Mouse (Mus musculus): ENCODE data around the gene Cldn10.
A peak's percentile ranks its signal among the peaks of the same experiment; 100 is the strongest.
"Not testable (repeated sequence)": the region's sequence is repeated elsewhere in the genome, so short reads cannot be mapped to it uniquely, and the experiment has no call there.

Gene Cldn10

GRCm38 (mm10) chr14:118787621-118788020 lies at the start of gene Cldn10:
Gene Cldn10, plus strand, starts transcription at chr14:118787908.
- no peak for DNase-seq (ENCODE audit: low spot score)

GRCm38 (mm10) chr14:118741780-118742179 lies 45.9 kb upstream of the Cldn10 start:
- no peak for DNase-seq (ENCODE audit: low spot score)

DNA sequence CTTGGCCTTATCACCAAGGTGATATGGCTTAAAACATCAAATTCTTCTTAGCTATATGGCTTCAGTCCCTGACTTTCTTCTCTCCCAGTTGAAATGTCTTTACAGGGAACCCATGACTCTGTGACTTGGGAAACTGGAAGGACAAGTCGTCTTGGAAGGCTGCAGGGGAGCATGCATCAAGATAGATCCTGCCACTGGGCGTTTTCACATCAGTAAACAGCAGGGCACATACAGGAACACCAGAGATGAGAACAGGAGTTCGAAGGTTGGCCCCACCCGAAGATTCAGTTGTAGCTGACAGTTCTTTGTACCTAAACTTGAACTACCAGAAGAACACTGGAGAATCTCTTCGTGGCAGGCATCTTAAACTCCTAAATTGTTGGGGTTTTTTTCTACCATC lies 44.8 kb upstream of the Cldn10 start:
- no peak for DNase-seq (ENCODE audit: low spot score)

DNA sequence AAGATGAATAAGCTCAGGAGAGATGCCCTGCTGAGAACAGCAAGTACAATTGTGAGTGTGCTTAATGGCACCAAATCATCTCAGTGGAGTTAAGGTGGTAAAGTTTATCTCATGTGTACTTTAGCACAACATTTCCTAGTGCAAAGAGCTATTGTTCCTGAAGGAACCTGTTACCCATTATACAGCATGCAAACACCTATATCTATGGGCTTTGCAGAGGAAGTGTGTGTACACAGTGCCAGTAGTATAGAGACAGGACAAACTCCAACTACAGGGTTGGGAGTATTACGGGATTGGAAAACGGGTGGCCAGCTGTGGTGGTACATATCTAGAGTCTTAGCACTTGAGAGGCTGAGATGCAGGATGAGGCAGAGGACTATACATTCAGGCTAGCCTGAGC lies 38.6 kb upstream of the Cldn10 start:
- no peak for DNase-seq (ENCODE audit: low spot score)

DNA sequence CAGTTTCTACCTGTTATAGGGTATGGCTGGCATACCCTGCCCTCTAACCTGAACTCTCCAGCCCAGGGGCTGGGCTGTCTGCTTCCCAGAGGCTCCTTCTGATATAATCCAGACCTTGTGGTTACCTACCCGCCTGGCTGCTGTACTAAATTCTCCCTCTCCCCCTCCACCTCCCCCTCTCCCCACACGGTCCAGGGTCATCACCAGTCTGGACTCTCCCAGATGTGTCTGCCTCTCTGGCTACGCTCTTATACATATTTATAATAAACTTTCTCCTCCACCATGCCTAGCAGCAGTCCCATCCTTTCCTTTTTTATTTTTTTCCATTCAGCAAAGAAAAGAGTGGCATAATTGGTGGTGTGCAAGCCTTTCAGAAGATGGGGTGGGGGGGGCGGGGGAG lies 38.0 kb upstream of the Cldn10 start:
- DNase-seq (ENCODE audit: low spot score) = no peak

DNA sequence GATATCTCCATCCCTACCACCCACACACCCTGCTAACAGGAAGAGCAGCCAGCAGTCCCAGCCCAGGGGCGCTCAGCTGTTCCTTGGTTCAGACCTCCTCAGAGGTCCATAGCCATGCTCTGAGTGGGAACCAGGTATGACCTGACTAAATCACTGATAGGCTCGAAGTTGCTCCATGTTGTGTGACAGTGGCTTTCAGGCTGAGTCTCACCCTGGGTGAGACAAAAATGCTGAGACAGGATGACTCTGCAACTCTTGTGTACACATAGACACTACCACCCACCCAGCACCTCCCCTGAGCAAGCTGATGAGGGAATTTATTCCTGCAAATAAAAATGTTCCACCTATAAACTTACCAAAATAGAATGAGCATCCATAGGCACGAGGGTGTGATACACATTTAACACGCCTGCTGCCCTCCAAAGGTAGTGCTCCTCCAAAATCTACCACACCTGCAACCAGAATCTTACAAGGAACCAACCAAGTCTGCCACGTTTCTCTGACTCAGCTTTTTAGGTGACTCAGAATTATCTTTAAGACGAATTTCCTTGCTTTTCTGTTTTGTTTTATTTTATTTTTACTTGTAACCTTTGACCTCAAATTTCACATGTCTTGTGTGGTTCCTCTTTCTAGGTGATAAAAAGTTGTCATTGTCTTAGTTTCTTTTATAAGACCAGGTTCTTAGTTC lies 37.1 kb upstream of the Cldn10 start:
- DNase-seq (ENCODE audit: low spot score) = no peak

DNA sequence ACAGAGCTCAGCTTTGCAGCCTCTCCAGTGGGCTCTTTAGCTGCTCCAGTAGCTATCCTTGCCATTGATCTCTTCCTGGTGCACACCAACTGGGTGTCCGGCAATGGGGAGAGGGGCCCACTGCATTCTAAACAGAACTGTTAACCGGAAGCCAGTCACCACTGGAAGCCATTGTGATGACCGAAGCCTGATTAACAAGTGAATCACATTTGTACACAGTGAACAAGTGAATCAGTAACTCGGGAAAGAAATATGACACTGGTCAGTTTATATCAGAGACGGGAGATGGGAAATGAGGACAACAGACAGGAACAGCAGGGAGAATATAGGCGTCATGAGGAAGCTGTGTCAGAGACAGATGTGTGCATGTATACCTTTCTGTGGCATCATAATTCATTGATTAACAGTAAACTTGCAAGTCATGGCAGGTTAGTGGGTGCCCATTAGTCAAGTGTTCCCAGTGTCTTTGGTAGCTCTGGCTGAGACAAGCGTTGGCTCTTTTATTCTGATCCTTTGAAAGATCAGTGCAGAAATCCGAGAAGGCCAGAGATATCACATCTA lies 36.4 kb upstream of the Cldn10 start:
- no peak for DNase-seq (ENCODE audit: low spot score)

GRCm38 (mm10) chr14:118756015-118756414 lies 31.7 kb upstream of the Cldn10 start:
- no peak for DNase-seq (ENCODE audit: low spot score)

- no peak for DNase-seq (ENCODE audit: low spot score)
These were observed 31.1 kb upstream of the Cldn10 start for GRCm38 (mm10) chr14:118756566-118756965.

GRCm38 (mm10) chr14:118763362-118763761 lies 24.3 kb upstream of the Cldn10 start:
- DNase-seq (ENCODE audit: low spot score) = not testable (repeated sequence)

- no peak for DNase-seq (ENCODE audit: low spot score)
These were observed 23.7 kb upstream of the Cldn10 start for GRCm38 (mm10) chr14:118763917-118764495.

GRCm38 (mm10) chr14:118765306-118765705 lies 22.4 kb upstream of the Cldn10 start:
- no peak for DNase-seq (ENCODE audit: low spot score)

GRCm38 (mm10) chr14:118765951-118766350 lies 21.8 kb upstream of the Cldn10 start:
- DNase-seq (ENCODE audit: low spot score) = no peak

- DNase-seq (ENCODE audit: low spot score) = no peak
These were observed 21.3 kb upstream of the Cldn10 start for GRCm38 (mm10) chr14:118766368-118766767.

DNA sequence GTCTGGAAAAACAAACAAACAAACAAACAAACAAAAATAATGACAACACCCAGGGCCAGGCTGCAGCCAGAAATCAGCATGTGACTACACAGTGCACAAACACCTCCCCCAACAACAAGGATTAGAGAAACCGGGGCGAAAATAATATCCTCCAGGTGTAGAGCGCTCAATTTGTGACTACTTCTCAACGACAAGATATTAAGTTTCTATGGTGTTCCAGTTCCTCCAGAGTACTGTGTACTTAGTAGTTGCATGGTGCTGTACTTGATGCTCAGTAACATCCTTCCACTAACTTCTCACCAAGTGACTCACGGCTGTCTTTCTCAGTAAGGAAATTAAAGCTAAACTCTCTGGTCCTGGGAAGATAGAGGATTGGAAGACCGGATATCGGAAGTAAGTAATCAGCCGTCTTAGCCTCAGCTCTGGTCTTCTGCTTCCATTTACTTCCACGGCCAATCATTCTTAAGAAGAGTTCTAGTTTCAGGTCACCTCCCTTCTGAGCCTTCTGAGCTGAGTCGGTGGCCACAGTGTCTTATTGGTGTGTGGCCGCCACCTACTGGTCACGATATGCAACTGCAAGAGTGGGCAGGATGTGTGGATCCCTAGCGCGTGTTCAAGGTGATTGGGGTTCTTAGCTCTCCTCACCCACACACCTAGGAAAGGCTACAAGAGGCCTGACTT lies 19.9 kb upstream of the Cldn10 start:
- peak; percentile 81 for DNase-seq (ENCODE audit: low spot score)

DNA sequence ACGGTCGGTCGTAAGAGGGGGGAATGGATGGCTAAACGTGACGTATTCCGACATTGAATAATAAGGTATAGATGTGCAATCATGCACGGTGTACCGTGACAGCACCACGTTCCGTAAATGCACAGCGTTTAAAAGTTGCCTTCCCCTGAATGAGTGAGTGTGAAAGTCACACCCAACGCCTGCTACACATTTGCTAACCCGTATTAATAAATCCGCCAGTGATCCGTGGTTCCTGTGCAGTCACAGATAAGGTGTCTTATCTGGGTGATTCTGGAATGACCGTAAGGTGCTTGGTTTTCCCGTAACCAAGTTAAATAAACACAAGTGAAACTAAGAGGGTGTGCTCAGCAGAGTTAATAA lies 19.4 kb upstream of the Cldn10 start:
- no peak for DNase-seq (ENCODE audit: low spot score)

DNA sequence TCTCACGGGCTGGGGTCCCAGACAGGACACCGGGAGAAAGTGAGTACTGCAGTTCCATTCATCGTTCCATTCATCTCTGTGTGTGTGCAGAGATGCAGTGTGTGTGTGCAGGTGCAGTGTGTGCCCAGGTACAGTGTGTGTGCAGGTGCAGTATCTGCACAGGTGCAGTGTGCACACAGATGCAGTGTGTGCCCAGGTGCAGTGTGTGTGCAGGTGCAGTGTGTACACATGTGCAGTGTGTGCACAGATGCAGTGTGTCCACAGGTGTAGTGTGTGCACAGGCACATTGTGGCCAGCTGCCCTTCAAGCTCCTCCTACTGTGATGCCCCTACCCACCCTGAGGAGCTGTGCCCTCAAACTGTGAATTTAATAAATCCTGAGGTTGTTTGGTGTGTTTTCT lies 14.0 kb upstream of the Cldn10 start:
- DNase-seq (ENCODE audit: low spot score) = no peak

DNA sequence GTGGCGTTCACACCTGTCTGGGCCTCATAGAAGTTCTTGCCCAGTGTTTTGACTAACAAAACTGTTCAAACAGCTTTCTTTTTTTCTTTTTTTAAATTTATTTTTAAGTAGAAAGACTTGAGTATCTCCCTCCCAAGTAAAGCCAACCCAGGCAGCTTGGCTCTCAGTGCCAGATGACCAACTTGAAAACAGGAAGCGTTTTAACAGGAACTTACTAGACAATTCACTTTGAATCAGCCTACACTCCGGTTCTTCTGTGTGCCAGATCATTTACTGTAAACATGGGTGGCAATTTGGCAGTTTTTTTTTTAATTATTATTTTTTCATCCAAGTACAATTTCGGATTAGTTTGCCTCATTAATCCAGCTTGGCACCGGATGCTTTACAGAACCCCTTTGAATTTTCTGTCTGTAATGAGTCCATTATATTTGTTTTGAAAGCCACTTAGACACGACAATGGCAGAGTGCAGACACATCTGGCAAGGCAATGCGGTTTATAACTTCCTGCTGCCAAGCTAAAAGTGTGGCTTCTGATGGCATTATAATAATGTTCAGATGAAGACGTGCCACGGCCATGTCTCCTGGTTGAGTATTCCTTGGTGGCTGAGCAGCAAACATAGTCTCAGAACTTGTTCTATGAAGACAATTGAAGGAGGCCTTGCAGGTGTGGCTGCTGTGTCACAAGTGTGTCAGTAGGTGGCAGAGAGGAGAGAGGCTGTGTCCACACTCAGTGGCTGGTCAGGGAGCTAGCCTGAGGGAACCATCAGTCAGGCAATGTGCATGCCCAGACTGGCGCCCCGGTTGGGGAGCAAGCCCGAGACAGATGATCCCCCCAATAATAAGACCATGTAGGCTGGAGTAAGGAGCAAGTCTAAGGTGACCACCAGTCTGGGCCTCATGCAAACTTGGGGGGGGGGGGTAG lies 12.9 kb upstream of the Cldn10 start:
- DNase-seq (ENCODE audit: low spot score) = no peak

- no peak for DNase-seq (ENCODE audit: low spot score)
These were observed 12.2 kb upstream of the Cldn10 start for GRCm38 (mm10) chr14:118775554-118775953.

DNA sequence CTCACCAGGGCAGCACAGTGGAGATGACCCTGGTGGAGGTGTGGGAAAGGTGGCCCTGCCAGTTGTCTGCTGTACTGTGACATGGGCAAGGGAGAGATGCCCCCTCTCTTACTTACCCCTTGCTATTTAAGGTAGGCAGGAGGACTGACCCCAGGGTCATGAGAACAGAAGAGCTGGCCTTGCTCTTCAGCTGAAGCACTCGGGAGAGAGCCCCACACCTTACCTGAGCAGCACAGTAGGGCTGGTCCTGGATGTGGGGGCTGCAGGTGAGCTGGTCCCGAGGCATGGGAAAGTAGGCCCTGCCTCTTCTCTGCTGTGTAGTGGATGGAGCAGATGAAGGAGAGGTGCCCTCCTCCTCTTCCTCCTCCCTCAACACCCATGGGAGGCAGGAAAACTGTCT lies 11.3 kb upstream of the Cldn10 start:
- no peak for DNase-seq (ENCODE audit: low spot score)

- no peak for DNase-seq (ENCODE audit: low spot score)
These were observed 10.2 kb upstream of the Cldn10 start for GRCm38 (mm10) chr14:118777478-118777877.

DNA sequence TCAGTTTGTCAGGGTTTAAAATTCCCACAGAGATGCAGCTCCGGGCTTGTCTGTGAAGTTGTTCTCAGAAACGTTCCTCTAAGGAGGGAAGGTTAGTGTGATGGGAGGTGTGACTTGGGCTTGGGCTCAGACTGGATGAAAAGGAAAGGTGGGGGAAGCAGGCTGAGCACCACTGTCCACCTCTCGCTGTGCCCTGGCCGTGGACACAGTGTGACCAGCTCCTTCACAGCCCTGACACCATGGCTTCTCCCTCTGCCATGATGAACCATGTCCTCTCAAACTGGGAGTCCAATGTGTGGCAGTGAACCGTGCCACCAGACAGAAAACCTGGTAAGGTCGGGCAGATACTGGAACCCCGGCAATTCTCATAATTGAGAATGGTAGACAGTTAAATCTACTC lies 6.1 kb upstream of the Cldn10 start:
- DNase-seq (ENCODE audit: low spot score) = no peak

Data from left cerebral cortex, adult 11 months (tissue).